Mouse (Mus musculus): ENCODE data around the gene Dhh.

- TF ChIP-seq POLR2A (IDR thresholded peaks at IDR 0.05; ENCODE audit: borderline replicate concordance, control insufficient read depth, low read depth, low read length) (no peak), CTCF (IDR thresholded peaks at IDR 0.05; ENCODE audit: control insufficient read depth, insufficient read depth, low read length) (no peak)
Measured at GRCm38 (mm10) chr15:98894746-98895634, 3.4 kb downstream of the Dhh start.
